Mouse (Mus musculus) testis, postnatal 10 days (tissue): ENCODE data around the gene Gm20683.

Experiments used
- DNase-seq: peaks from one replicate; pipeline ENCODE4 v3.0.0; 2021; ENCODE audit warnings: low spot score

Gm20683 gene

DNA sequence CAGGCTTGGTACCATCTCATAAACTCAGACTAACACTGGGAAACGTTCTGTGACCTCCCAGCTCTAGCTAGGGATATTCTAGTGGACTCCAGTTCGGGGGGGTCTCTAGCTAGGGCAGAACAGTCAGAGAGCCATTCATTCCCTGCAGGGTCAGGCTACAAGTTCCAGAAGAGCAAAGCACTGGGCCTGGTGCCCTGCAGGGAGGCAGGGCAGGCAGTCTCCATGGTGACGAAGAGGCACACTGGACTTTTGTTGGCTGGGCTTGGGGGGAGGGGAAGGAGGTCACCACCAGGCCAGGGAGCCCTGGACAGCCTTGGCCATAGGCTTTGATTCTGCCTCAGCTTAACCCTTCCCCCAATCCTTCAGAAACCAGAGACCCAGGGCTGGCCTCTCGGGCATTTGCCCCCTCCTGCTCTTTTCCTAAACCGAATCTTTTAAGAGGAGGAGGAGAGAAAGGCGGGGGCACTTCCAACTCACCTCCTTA lies 45.9 kb downstream of the Gm20683 start, which contains the start of gene AC134908.4:
TSS of gene AC134908.4 (minus strand) at position 51 of the 484 bp plus-strand sequence.
- no peak for DNase-seq

DNA sequence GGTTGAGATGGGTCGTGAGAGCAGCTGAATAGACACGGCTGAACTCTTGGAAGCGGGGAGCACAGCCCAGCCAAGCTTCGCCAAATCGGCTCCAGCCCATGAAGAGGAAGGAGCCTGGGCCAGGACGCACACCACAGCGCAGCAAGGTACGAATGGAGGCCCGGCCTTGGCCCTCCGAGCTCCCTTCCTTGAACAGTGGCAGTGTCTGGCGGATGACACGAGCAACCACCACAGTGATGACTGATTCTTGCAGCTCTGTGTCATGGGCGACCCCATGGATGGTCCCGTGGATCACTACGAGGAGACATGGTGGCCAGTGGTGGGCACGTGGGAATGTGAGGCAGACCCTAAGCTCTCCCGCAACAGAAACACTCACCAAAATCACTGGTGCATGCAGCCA lies 46.6 kb downstream of the Gm20683 start:
- no peak for DNase-seq

DNA sequence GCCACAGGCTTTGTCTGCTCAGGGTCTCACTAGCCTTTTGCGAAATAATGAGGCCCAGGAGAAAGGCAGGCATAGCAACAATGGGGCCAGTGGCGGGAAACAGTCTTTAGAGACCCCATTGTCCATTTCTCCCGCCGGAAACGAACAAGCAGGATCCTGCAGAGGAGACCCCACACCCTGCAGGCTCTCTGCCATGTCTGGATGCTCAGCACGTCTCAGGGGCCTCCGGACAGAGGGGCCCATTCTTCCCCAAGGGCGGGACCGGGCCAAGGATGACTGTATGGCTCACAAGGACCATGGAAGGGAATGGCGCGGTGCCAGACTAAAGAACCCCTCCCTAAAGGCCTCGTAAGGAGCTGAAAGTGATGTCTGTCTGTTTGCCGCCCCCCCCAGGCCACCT lies 47.4 kb downstream of the Gm20683 start:
- peak; percentile 59 for DNase-seq

DNA sequence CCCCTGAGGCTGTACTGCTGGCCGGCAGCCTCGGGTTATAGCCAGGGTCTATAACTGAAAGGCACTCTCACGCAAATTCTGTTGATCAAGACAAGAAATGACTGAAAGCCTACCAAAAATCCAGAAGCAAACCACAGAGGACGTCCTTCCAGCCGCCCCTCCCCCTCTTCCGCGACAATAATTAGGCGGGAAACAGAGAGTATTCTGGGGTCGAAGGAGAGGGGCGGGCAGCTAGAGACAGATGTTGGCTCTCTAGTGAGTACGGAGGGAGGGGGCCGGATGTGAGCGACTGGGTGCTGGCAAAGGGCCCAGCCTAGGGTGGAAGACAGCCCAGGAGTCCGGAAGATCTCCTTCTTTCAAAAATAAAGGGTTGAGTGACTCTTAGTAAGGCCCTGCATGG lies 48.9 kb downstream of the Gm20683 start, which contains the start of gene Fam173a:
TSS of gene Fam173a (minus strand) at position 287 of the 400 bp plus-strand sequence.
- DNase-seq, result peak; percentile 86

DNA sequence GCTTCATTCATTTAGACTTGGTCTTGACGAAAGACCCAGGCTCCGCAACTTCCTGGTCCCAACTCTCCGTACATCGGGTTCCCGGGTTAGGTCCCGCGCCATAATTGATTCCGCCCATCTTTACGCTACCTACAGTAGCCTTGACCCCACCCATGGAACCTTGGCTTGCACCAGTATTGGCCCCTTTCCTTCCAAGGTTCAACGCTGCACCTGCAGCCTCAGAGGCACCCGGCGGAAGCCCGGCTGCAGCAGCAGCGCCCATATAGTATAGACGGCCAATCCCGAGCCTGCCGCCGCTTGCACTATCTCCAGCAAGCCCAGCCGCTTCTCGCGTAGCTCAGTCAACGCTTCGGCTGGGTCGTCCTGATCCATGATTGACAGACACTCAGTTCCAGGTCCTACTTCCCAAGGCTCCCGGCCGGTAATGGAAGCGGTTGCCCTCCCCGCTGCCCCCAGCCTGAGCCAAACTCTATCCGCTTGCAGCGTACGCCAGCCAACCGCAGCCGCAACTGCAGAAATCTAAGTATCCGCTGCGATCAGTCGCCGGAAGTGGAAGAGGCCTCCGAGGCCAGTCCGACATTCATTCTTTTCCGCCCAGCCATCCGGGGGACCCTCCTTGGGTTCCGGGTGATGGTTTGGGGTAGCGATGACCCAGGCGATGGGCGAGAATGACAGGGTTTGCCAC lies 49.6 kb downstream of the Gm20683 start:
- peak; percentile 89 for DNase-seq

DNA sequence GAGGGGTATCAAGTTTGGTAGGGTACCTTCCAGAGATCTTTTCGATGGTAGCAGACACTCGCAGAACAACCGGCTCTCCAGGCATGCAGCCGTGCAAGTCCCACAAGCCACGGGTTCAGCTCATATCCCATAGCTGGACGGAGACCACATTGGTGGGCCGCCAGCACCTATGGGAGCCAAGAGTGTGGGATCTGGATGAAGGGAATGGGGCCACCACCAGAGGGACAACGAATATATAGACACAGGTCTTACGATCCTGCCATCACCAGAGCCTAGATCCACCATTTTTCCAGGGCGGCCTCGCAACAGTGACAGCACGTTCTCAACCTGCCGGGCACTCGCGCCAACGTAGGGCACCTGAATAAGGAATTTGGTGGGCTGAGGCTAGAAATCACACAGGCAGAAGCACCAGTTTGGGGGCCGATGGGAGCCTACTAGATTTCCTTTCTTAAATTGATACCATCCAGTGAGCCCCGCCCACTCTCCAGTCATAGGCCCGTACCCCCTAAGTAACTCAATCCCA lies 50.2 kb downstream of the Gm20683 start:
- no peak for DNase-seq

DNA sequence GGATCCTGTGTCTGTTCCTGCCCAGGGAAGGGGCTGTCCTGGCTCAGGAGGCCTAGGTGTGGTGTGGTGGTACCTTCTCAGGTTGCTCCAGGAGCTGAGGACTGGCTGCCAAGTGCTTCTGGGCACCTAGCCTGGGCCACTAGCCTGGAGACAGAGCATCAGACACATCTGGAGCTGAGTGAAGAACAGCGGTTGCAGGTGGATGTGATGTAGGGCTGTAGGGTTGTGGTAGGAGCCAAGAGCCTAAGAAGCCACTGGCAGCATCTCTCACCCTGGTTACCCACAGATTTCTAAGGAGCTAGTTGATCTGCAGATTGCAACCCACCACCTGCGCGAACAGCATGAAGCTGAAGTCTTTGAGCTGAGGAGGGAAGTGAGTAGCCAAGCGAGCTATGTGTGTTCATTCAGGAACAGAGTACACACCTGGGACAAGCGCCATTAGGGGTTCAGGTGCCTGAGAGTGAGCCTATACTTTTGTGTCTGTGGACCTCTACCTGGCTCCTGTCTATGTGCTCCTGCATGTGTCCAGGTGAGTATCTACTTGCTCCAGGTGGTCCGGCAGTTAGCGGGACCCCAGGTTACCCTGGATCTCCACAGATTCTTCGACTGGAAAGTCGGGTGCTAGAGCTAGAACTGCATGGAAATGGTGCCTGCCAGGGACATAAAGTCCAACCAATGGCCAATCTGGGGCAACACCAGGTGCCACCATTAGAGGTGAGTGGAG lies 54.6 kb downstream of the Gm20683 start:
- no peak for DNase-seq

DNA sequence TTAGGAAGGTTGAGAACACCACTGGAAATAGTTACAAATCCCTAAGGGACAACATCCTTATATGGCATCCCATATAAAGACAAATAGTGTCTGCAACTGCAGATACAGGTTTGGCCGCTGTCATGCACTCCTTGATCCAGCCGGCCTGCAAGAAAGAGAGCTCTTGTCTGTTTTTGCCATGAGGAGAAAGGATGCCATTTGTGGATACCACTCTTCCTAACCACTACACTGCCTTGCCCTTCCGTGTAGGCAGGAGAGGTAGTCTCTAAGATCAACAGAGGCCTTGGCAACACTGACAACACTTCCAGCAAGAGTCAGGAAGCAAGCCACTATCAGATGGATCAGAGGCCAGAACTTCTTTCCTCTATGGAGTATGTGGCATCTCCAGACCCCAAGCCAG lies 55.3 kb downstream of the Gm20683 start, which contains the start of gene Ccdc78:
TSS of gene Ccdc78 (plus strand) at position 301 of the 400 bp plus-strand sequence.
- no peak for DNase-seq

DNA sequence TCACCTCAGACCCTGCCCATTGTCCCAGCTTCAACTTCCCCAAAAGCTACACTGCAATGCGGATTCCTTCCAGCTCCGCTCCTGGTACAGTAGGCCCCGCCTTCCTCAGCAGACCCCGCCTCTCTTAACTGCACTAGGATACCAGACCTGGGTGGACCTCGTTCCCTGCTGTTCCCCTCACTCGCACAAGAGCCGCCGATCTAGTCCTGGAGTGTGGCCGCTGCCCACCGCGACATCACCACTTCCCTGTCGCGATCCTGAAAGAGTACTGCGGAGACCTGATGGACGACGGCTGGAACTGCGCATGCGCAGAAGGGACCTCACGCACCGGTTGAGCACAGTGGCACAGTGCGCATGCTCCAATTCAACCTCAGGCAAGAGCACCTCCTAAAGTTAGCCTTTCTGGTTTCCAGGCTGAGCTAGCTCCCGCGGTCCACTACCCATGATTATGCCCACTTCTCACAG lies 56.2 kb downstream of the Gm20683 start, which contains the start of gene Haghl:
TSS of gene Haghl (minus strand) at position 393 of the 465 bp plus-strand sequence.
- DNase-seq, result peak; percentile 97
